Mouse (Mus musculus) myocyte (in vitro differentiated cells): ENCODE measurements around the gene Aqp1. TPM values are rescaled to one million over a fixed set of nuclear protein-coding genes. Genes with fewer than 3 reads are reported as not detected.

ENCODE experiments used
- H3K27me3 ChIP-seq: one replicate; pipeline ENCODE4 v1.6.1; 2011; ENCODE audit not compliant: control insufficient read depth, insufficient read depth, insufficient read length
- H3K36me3 ChIP-seq: one replicate; pipeline ENCODE4 v1.6.1; 2011; ENCODE audit not compliant: control insufficient read depth, insufficient read depth
- H3K4me2 ChIP-seq: one replicate; pipeline ENCODE4 v1.6.1; 2011; ENCODE audit warnings: low read depth, control low read depth
- H3K4me3 ChIP-seq: one replicate; pipeline ENCODE4 v1.5.1; 2011; ENCODE audit warnings: mild to moderate bottlenecking, control low read depth, moderate library complexity
- H3K79me2 ChIP-seq: one replicate; pipeline ENCODE4 v1.6.1; 2011; ENCODE audit not compliant: control insufficient read depth, insufficient read depth
- H3ac ChIP-seq: one replicate; pipeline ENCODE4 v1.6.1; 2011; ENCODE audit not compliant: control insufficient read depth, insufficient read length
- CEBPB ChIP-seq: IDR thresholded peaks from 2 replicates; pipeline ENCODE4 v1.6.1; 2011; ENCODE audit warnings: mild to moderate bottlenecking, moderate library complexity; ENCODE audit not compliant: poor library complexity, insufficient read depth, severe bottlenecking
- E2F4 ChIP-seq: IDR thresholded peaks from one replicate; pipeline ENCODE4 v1.6.1; 2011; ENCODE audit warnings: mild to moderate bottlenecking, control low read depth, moderate library complexity; ENCODE audit not compliant: insufficient read depth
- MAX ChIP-seq: IDR thresholded peaks from one replicate; pipeline ENCODE4 v1.6.1; 2011; ENCODE audit warnings: low read depth, mild to moderate bottlenecking, control low read depth
- MYOD1 ChIP-seq, 3 experiments: IDR thresholded peaks; one replicate each; pipeline ENCODE4 v1.6.1; 2011; ENCODE audit warnings: control low read depth in 2 of 3, low read depth in 2 of 3, mild to moderate bottlenecking in 2 of 3, moderate library complexity in 1 of 3; ENCODE audit not compliant: insufficient read length in 2 of 3, control insufficient read depth in 1 of 3
- MYOG ChIP-seq, 3 experiments: IDR thresholded peaks; one replicate each; pipeline ENCODE4 v1.6.1; 2011; ENCODE audit warnings: control low read depth in 2 of 3, low read depth in 2 of 3, mild to moderate bottlenecking in 2 of 3; ENCODE audit not compliant: insufficient read length in 2 of 3, control insufficient read depth in 1 of 3, insufficient read depth in 1 of 3
- POLR2A ChIP-seq: IDR thresholded peaks from one replicate; pipeline ENCODE4 v1.6.1; 2011; ENCODE audit warnings: low read depth, mild to moderate bottlenecking, control low read depth, moderate library complexity; ENCODE audit not compliant: insufficient read length
- POLR2AphosphoS2 ChIP-seq: IDR thresholded peaks from one replicate; pipeline ENCODE4 v1.6.1; 2011; ENCODE audit warnings: low read depth, control low read depth; ENCODE audit not compliant: insufficient read length
- REST ChIP-seq: IDR thresholded peaks from one replicate; pipeline ENCODE4 v1.6.1; 2011; ENCODE audit warnings: mild to moderate bottlenecking, control low read depth, moderate library complexity; ENCODE audit not compliant: insufficient read depth, insufficient read length
- SRF ChIP-seq: IDR thresholded peaks from one replicate; pipeline ENCODE4 v1.6.1; 2011; ENCODE audit warnings: low read depth; ENCODE audit not compliant: control insufficient read depth, insufficient read length
- TCF12 ChIP-seq: IDR thresholded peaks from one replicate; pipeline ENCODE4 v1.6.1; 2011; ENCODE audit warnings: mild to moderate bottlenecking, control low read depth; ENCODE audit not compliant: poor library complexity, insufficient read depth, severe bottlenecking
- TCF3 ChIP-seq: IDR thresholded peaks from one replicate; pipeline ENCODE4 v1.6.1; 2011; ENCODE audit warnings: low read depth, control low read depth; ENCODE audit not compliant: insufficient read length
- USF1 ChIP-seq: IDR thresholded peaks from one replicate; pipeline ENCODE4 v1.6.1; 2011; ENCODE audit warnings: low read depth, mild to moderate bottlenecking, control low read depth, moderate library complexity
- polyA plus RNA-seq: library from polyadenylated mRNA; unstranded; fragments of >200 nt; fragmentation: generic; extraction: Trizol; gene quantifications from one replicate; pipeline ENCODE4 v1.2.1, GENCODE M21; 2012; ENCODE audit warnings: missing spikeins

The Aqp1 gene
- polyA plus RNA-seq, 1 experiment, result 32.0 TPM

DNA sequence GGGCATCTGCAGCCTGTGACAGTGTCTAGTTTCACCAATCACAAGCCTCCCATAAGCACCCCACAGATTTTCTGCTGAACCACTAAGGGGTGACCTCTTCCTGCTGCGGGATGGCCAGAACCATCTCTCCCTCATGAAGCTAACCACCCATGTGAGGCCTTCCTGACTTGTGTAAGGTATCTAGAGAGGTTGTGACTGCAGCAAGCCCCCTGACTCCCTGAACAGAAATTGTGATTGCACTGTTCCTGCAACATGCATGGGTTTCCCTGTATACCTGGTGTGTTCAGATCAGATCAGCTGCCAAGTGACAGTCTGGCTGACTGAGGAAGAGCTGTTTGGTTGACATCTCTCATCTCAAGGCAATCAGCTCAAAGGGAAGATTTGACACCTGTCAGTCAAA lies 26.4 kb downstream of the Aqp1 start:
- Histone ChIP-seq H3K36me3 (no peaks in the 10 kb centered on the region), H3ac (no peak overlapping the region), H3K27me3 (no peaks in the 10 kb centered on the region), H3K79me2 (no peaks in the 10 kb centered on the region), H3K4me3 (no peak overlapping the region), H3K4me2 (no peak overlapping the region)
- TF ChIP-seq TCF12, result no peak
- no peak for TF ChIP-seq SRF
- no peak for TF ChIP-seq MAX
- TF ChIP-seq CEBPB, result no peak
- TF ChIP-seq POLR2A, result no peak
- TF ChIP-seq USF1, result no peak
- no peak for TF ChIP-seq MYOD1 (IDR thresholded peaks at IDR 0.05; ENCODE audit: control insufficient read depth in 1 of 3, insufficient read length in 2 of 3, low read depth in 2 of 3)
- no peak for TF ChIP-seq TCF3
- no peak for TF ChIP-seq POLR2AphosphoS2
- TF ChIP-seq E2F4, result no peak
- TF ChIP-seq REST, result no peak

GRCm38 (mm10) chr6:55367126-55367525 lies 30.9 kb downstream of the Aqp1 start:
- no peak for TF ChIP-seq MAX
- TF ChIP-seq SRF, result no peak
- TF ChIP-seq TCF12, result no peak
- no peak for TF ChIP-seq REST
- no peak for TF ChIP-seq CEBPB
- TF ChIP-seq MYOD1 (IDR thresholded peaks at IDR 0.05; ENCODE audit: control insufficient read depth in 1 of 3, insufficient read length in 2 of 3, low read depth in 2 of 3), result no peak
- TF ChIP-seq POLR2A, result no peak
- no peak for TF ChIP-seq POLR2AphosphoS2
- H3K4me3 ChIP-seq, result no peak overlapping the region
- no peak overlapping the region for H3K4me2 ChIP-seq
- no peaks in the 10 kb centered on the region for H3K36me3 ChIP-seq
- no peak overlapping the region for H3ac ChIP-seq
- no peaks in the 10 kb centered on the region for H3K79me2 ChIP-seq
- H3K27me3 ChIP-seq, result no peaks in the 10 kb centered on the region

- TF ChIP-seq TCF12, result no peak
- Histone ChIP-seq H3K36me3 (no peaks in the 10 kb centered on the region), H3K4me3 (no peak overlapping the region), H3K79me2 (no peaks in the 10 kb centered on the region), H3K27me3 (no peaks in the 10 kb centered on the region), H3K4me2 (no peak overlapping the region), H3ac (no peak overlapping the region)
Measured at GRCm38 (mm10) chr6:55370831-55371230, 34.6 kb downstream of the Aqp1 start.

GRCm38 (mm10) chr6:55376076-55376475 lies 39.8 kb downstream of the Aqp1 start, which contains the start of gene Ghrhr:
Gene Ghrhr, plus strand, starts transcription at chr6:55376295.
- H3K4me2 ChIP-seq, result no peak within 1 kb of the TSS
- peaks cover 8% of the 10 kb centered on the region for H3K27me3 ChIP-seq
- H3K4me3 ChIP-seq, result no peak within 1 kb of the TSS
- no peak for TF ChIP-seq MYOD1 (IDR thresholded peaks at IDR 0.05; ENCODE audit: control insufficient read depth in 1 of 3, insufficient read length in 2 of 3, low read depth in 2 of 3)
- TF ChIP-seq TCF12, result no peak
- TF ChIP-seq E2F4, result no peak
- no peak for TF ChIP-seq USF1
- TF ChIP-seq MYOG (IDR thresholded peaks at IDR 0.05; ENCODE audit: control insufficient read depth in 1 of 3, insufficient read depth in 1 of 3, insufficient read length in 2 of 3, low read depth in 2 of 3), result no peak
- TF ChIP-seq SRF, result no peak
- TF ChIP-seq POLR2A, result no peak
- H3K36me3 ChIP-seq, result no peaks in the 10 kb centered on the region
- H3K79me2 ChIP-seq, result no peaks in the 10 kb centered on the region
- H3ac ChIP-seq, result no peak within 1 kb of the TSS

DNA sequence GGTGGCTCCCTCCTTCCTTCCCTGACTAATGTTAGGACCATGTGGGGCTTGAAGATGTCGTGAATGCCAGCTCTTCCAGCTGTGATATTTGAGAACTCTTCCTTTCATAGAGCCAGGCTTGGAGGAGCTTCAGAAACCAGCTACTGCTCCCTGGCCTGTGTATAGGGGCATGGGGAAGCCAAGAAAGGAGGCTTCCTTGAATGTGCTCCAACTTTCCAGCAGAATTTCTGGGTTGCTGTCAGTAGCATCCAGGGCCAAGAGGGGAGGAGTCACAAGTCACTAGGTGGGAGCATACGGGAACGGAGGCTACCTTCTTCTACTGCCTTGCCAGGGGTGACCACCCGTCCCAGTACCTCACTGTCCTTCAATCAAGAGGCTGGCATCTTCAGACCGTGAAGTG lies 40.3 kb downstream of the Aqp1 start:
- Histone ChIP-seq H3K36me3 (no peaks in the 10 kb centered on the region), H3ac (no peak overlapping the region), H3K4me3 (no peak overlapping the region), H3K27me3 (peaks cover 8% of the 10 kb centered on the region), H3K79me2 (no peaks in the 10 kb centered on the region), H3K4me2 (no peak overlapping the region)
- no peak for TF ChIP-seq POLR2A
- no peak for TF ChIP-seq TCF3
- no peak for TF ChIP-seq MYOD1 (IDR thresholded peaks at IDR 0.05; ENCODE audit: control insufficient read depth in 1 of 3, insufficient read length in 2 of 3, low read depth in 2 of 3)
- TF ChIP-seq SRF, result no peak
- no peak for TF ChIP-seq CEBPB
- TF ChIP-seq E2F4, result no peak
- no peak for TF ChIP-seq POLR2AphosphoS2
- TF ChIP-seq MAX, result no peak
- TF ChIP-seq MYOG (IDR thresholded peaks at IDR 0.05; ENCODE audit: control insufficient read depth in 1 of 3, insufficient read depth in 1 of 3, insufficient read length in 2 of 3, low read depth in 2 of 3), result no peak
- no peak for TF ChIP-seq TCF12
- TF ChIP-seq REST, result no peak
- TF ChIP-seq USF1, result no peak
